Mouse (Mus musculus) cortical plate, adult 2 months (tissue): ENCODE measurements around the gene Nosip. TPM values are rescaled to one million over a fixed set of nuclear protein-coding genes. Genes with fewer than 3 reads are reported as not detected.

Experiments used
- H3K27ac ChIP-seq: fragments of 200-500 bp; 2 replicates; pipeline ENCODE4 v1.5.1; 2012; ENCODE audit warnings: low read length, control low read depth, inconsistent platforms; ENCODE audit not compliant: insufficient read depth
- H3K4me1 ChIP-seq: fragments of 200-500 bp; 2 replicates; pipeline ENCODE4 v1.6.1; 2011; ENCODE audit warnings: low read length; ENCODE audit not compliant: control insufficient read depth, insufficient read depth
- H3K4me3 ChIP-seq: fragments of 200-500 bp; 2 replicates; pipeline ENCODE4 v1.5.1; 2011; ENCODE audit warnings: mild to moderate bottlenecking, low read length, control low read depth; ENCODE audit not compliant: insufficient read depth
- CTCF ChIP-seq: fragments of 200-500 bp; IDR thresholded peaks from 2 replicates; pipeline ENCODE4 v1.5.1; 2011; ENCODE audit warnings: mild to moderate bottlenecking, control low read depth, low read length; ENCODE audit not compliant: insufficient read depth; ENCODE audit errors: extremely low read depth
- POLR2A ChIP-seq: fragments of 200-500 bp; IDR thresholded peaks from 2 replicates; pipeline ENCODE4 v1.6.1; 2011; ENCODE audit warnings: mild to moderate bottlenecking, low read length, control low read depth; ENCODE audit not compliant: insufficient read depth; ENCODE audit errors: extremely low read depth
- polyA plus RNA-seq: library from polyadenylated mRNA; depleted of rRNA; stranded (reverse); fragments of >200 nt; gene quantifications from 2 replicates; pipeline ENCODE4 v1.2.3, GENCODE M21; 2012

Nosip gene
- polyA plus RNA-seq, 1 experiment, result 89.5 TPM

GRCm38 (mm10) chr7:45048001-45048890, 14.0 kb upstream of the Nosip start:
- H3K27ac ChIP-seq, result no peak overlapping the region
- H3K4me1 ChIP-seq, result no peaks in the 10 kb centered on the region
- H3K4me3 ChIP-seq, result no peak overlapping the region
- TF ChIP-seq POLR2A, result no peak
- TF ChIP-seq CTCF, result no peak

DNA sequence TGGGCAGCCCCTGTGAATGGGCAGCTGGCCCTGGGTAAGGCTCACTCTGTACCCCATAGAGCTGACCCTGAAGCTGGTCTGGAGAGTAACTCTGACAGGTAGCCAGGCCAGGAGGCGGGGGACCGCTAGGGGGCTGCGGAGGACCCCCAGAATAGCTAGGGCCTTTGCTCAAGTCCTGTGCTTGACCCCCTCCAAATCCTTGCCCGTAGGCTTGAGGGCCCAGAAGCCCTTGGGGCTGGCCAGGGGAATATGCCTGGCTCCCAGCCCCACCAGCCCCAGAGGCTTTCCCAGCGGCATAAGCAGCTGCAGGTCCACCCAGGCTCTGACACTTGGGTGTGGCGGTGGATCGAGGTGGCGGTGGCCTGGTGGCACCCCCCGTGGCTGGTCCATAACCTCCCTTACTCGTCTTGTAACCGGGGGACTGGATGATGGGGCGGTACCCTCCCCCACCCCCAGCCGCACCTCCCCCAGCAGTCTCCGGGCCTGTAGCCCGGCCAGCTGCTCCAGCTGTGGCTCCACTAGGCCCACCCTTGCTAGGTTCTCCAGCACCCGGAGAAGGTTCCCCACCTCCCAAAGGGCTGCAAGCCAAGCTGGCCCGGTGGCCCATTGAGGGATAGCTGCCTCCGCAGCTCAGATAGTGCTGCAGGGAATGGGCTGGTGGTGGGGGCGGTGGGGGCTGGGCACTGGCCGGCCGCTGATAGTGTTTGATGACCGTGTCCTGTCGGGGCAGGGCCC, 13.1 kb upstream of the Nosip start:
- TF ChIP-seq CTCF, result no peak
- TF ChIP-seq POLR2A, result no peak
- H3K4me1 ChIP-seq, result no peaks in the 10 kb centered on the region
- H3K27ac ChIP-seq, result no peak overlapping the region
- no peak overlapping the region for H3K4me3 ChIP-seq

DNA sequence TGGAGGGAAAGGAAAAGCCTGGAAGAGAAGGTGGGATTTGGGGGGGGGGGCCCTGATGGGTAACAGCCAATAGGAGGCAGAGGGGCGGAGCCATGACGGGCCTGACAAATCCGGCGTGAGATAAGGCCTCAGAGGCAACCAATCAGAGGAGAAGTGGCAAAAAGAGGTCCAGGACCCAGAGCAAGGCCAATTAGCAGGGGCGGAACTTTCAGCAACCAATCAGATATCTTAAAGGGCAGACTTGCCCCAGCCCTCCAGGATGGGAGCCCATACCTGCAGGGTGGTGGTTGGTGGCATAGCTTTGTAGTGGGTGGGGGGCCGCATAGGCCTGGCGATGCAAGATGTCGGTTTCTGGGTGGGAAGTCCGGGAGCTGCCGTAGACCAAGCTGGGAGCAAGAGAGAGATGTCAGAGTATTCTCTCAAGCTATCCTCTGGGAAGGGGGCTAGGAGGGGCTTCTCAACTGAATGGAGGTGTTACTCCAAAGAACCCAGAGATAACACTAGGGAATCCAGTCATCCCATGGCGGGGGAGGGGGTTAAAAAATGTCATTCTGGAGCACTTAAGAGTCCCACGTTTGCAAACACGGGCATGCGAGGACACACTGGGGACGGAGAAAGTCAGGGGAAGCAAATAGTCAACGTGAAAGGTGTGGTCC, 11.2 kb upstream of the Nosip start:
- TF ChIP-seq POLR2A (no peak), CTCF (no peak)
- Histone ChIP-seq H3K4me3 (peak overlapping the region; percentile 47), H3K27ac (no peak overlapping the region), H3K4me1 (no peaks in the 10 kb centered on the region)

DNA sequence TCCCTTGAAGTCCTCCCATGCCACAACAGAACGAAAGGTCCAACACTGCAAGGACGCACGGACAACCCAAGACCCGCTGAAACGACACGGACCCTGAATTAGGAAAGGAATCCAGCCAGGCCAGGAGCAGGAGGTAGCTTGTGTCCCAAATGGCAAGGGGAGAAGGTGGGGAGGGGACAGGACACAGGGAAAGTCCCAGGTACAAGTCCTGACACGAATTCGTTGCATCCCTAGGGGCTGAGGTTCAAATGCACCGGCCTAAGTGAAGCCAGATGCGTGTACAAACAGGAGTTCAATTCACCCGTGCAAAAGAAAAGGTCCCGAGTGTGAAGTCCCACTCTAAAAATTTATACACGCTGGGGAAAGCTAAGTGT, 10.6 kb upstream of the Nosip start:
- H3K4me3 ChIP-seq, result peak overlapping the region; percentile 47
- no peak overlapping the region for H3K27ac ChIP-seq
- TF ChIP-seq POLR2A (no peak), CTCF (no peak)

DNA sequence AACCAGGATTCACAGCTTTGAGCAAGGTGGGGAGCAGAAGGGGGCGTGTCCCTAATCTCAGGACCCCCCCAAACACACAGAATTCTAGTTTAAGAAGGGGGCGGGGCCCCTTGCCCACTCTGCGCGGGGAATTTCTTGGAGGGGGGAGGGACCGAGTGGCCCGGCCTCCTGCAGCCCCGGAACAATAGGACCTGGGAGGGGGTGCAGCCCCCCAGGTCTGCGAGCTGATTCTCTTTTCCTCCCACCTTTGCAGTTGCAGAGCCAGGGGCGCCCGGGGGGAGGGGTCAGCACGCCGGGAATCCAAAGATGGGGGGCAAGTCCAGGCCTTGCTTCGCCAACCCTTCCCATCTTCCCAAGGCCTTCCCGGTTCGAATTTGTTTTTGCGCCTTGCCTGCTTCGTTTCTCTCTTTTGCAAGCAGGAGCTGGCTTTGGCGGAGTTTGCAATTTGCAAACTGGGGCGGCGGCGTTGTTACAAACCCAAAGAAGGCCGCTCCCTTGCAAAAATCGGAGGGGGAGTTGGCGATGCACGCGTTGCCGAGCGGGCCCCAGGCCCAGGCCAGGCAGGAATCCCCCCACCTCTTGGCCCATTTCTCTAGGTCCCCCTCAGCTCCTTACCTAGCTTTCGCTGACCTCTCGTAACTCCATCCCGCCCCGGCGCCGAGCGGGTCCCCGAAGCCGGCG, 9.9 kb upstream of the Nosip start:
- TF ChIP-seq CTCF (no peak), POLR2A (no peak)
- Histone ChIP-seq H3K4me1 (no peaks in the 10 kb centered on the region), H3K4me3 (peak overlapping the region; percentile 47), H3K27ac (peak overlapping the region; percentile 90)

More for the DNA sequence above, 10.6 kb upstream of the Nosip start:
- no peaks in the 10 kb centered on the region for H3K4me1 ChIP-seq

GRCm38 (mm10) chr7:45052862-45053116, 9.4 kb upstream of the Nosip start, which contains the start of gene Prr12:
Gene Prr12 (minus strand): TSS chr7:45052881.
- peak within 1 kb of the TSS; percentile 98 for H3K27ac ChIP-seq
- no peak for TF ChIP-seq POLR2A
- TF ChIP-seq CTCF, result no peak
- H3K4me1 ChIP-seq, result no peaks in the 10 kb centered on the region
- H3K4me3 ChIP-seq, result peak within 1 kb of the TSS; percentile 47

DNA sequence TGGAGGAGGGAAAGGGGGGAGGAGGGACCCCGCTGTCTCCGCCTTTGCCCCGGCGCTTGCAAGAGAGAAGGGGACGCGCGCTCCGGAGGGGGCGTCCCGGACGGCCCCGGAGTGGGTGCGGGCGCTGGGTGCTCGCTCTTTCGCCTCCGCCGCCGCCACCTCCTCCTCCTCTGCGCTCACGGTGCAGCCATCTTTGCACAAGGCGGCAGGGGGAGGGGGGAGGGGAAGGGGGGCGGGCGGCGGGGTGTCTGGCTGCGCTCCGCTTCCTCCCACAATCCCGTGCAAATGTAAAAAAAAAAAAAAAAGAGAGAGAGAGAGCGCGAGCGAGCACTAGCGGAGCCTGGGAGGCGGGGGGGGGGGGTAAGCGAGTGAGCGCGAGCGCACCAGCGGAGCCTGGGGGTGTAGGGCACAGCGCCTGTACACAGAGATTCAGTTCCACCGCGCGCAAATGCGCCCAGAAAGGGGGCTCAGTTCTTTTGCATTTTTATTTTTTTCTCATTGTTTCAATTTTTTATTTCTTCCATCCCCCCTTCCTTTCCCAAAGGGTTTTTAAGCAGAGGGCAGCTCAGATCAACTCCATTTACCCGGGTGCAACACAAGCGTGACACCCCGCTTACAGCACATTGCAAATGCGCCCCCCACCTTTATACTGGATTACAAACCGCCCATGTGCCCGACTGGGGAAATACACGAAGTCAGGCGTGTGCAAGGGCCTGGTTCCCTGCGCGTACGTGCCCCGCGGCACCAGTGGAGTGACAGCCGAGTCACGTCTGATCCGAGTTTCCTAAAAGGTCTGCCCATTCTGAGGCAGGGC, 8.9 kb upstream of the Nosip start:
- peak; percentile 49; the same call in 1 of the 2 replicates for TF ChIP-seq POLR2A
- TF ChIP-seq CTCF, result no peak
- Histone ChIP-seq H3K4me3 (peak overlapping the region; percentile 47), H3K27ac (peak overlapping the region; percentile 98), H3K4me1 (no peaks in the 10 kb centered on the region)

DNA sequence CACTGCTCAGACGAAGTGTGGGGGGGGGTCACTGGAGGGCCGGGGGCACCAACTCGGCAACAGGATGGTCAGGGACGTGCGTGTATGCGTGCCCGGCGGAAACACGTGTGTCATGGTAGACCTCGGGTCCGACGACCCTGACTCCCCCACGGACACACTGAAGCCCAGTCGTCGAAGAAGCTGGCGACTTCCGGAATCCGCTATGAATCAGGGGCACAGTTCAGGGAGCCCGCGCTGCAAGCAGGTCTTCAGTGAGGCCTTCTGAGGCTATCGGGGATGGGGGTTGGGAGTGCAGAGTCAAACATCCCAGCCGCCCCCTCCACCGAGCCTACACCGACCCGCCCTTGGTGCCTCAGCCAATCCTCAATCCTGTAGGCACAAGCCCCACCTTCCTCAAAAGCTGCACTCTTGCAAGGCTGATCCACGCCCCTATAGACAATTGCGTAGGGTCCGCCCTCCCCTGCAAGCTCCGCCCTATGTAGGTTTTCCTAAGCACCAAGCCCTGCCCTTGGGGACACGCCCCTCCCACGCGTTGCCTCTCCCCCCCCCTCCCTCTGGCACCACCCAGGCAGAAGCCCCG, 8.2 kb upstream of the Nosip start:
- Histone ChIP-seq H3K27ac (peak overlapping the region; percentile 88), H3K4me1 (no peaks in the 10 kb centered on the region; the same call in 1 of the 2 replicates), H3K4me3 (peak overlapping the region; percentile 47)
- TF ChIP-seq POLR2A (peak; percentile 62; the same call in 1 of the 2 replicates), CTCF (no peak)
